Mouse (Mus musculus): ENCODE measurements around the gene Evc. TPM values are rescaled to one million over a fixed set of nuclear protein-coding genes. Genes with fewer than 3 reads are reported as not detected.

The Evc gene
- polyA plus RNA-seq (2021; fragmentation: Nextera tagmentation): 1.5 and 2.2 TPM in 2 replicates
- long read RNA-seq, experiment 1, full-length matches to known transcripts: 6 of 14 reads
- long read RNA-seq, experiment 1, partial matches to known transcripts: 0 of 14 reads
- long read RNA-seq, experiment 1, other reads (novel, unspliced or antisense): 8 of 14 reads
- long read RNA-seq, experiment 2, partial matches to known transcripts: 2 of 2 reads
- long read RNA-seq, experiment 2, other reads (novel, unspliced or antisense): 0 of 2 reads

GRCm38 (mm10) chr5:37336485-37337105, at the start of gene Evc:
Gene Evc (minus strand): TSS chr5:37336894.

GRCm38 (mm10) chr5:37338288-37338687, 1.6 kb upstream of the Evc start, which contains the start of gene Evc2:
Gene Evc2 (plus strand): TSS chr5:37338499.

GRCm38 (mm10) chr5:37241651-37242151, 95.0 kb downstream of the Evc start, which contains the start of gene Crmp1:
Gene Crmp1 (plus strand): TSS chr5:37241940.

Other genes starting within 250 kb of the Evc start
- gene Crmp1, start 95.0 kb downstream of the Evc start, polyA plus RNA-seq (2021; fragmentation: Nextera tagmentation): 88.5 and 101 TPM in 2 replicates
- gene Evc2, start 1.6 kb upstream of the Evc start, polyA plus RNA-seq (2021; fragmentation: Nextera tagmentation): 5.3 and 6.0 TPM in 2 replicates